Mouse (Mus musculus) thymus, adult 2 months (tissue): ENCODE measurements at regions not wholly inside any gene's neighbourhood (a gene's known extent, or its start where the extent isn't known, plus 50 kb on each side); places are given as distances from the start of the nearest gene placed in this dataset.

Experiments used
- DNase-seq: peaks from one replicate; pipeline ENCODE4 v3.0.0; 2021
- H3K27ac ChIP-seq: fragments of 200-500 bp; 2 replicates; pipeline ENCODE4 v1.5.1; 2012; ENCODE audit warnings: low read length, control low read depth; ENCODE audit not compliant: control insufficient read depth, insufficient read depth
- H3K27me3 ChIP-seq: fragments of 200-500 bp; 2 replicates; pipeline ENCODE4 v1.6.1; 2012; ENCODE audit warnings: mild to moderate bottlenecking, low read length, moderate library complexity, mixed read lengths; ENCODE audit not compliant: control insufficient read depth, insufficient read depth
- H3K36me3 ChIP-seq: fragments of 200-500 bp; 2 replicates; pipeline ENCODE4 v1.6.1; 2012; ENCODE audit warnings: mild to moderate bottlenecking, low read length, moderate library complexity; ENCODE audit not compliant: control insufficient read depth, insufficient read depth
- H3K4me1 ChIP-seq: fragments of 200-500 bp; replicated peaks from 2 replicates; pipeline ENCODE4 v1.6.1; 2012; ENCODE audit warnings: low read length; ENCODE audit not compliant: control insufficient read depth, insufficient read depth
- H3K4me3 ChIP-seq: fragments of 200-500 bp; 2 replicates; pipeline ENCODE4 v1.5.1; 2012; ENCODE audit warnings: mild to moderate bottlenecking, low read length, control low read depth, moderate library complexity; ENCODE audit not compliant: control insufficient read depth, insufficient read depth
- CTCF ChIP-seq: fragments of 200-500 bp; IDR thresholded peaks from 2 replicates; pipeline ENCODE4 v1.5.1; 2012; ENCODE audit warnings: mild to moderate bottlenecking, control low read depth, low read length, moderate library complexity, borderline replicate concordance; ENCODE audit not compliant: control insufficient read depth, poor library complexity, insufficient read depth; ENCODE audit errors: extremely low read depth
- POLR2A ChIP-seq: fragments of 200-500 bp; IDR thresholded peaks from 2 replicates; pipeline ENCODE4 v1.6.1; 2012; ENCODE audit warnings: mild to moderate bottlenecking, low read length, control low read depth, moderate library complexity; ENCODE audit not compliant: control insufficient read depth, poor library complexity, insufficient read depth; ENCODE audit errors: extremely low read depth
- WGBS: fragments of 180-500 bp; shearing (Covaris S2); methylation state at CpG from one replicate; pipeline ENCODE4 v1.1.7; 2018; 5-methylcytosine and 5-hydroxymethylcytosine counted together

GRCm38 (mm10) chr10:23450647-23450979 lies 100.0 kb upstream of the Eya4 start:
- WGBS = 93% methylated on average over 3 of the region's 3 CpGs
- Histone ChIP-seq H3K27me3 (no peaks in the 10 kb centered on the region), H3K4me1 (no peaks in the 10 kb centered on the region), H3K36me3 (no peaks in the 10 kb centered on the region), H3K4me3 (no peak overlapping the region), H3K27ac (no peak overlapping the region)
- no peak for DNase-seq
- TF ChIP-seq POLR2A (no peak), CTCF (no peak)

GRCm38 (mm10) chr10:23449860-23450646 lies 99.5 kb upstream of the Eya4 start:
- TF ChIP-seq CTCF (no peak), POLR2A (no peak)
- Histone ChIP-seq H3K36me3 (no peaks in the 10 kb centered on the region), H3K27me3 (no peaks in the 10 kb centered on the region), H3K27ac (no peak overlapping the region), H3K4me3 (no peak overlapping the region), H3K4me1 (no peaks in the 10 kb centered on the region)
- WGBS = 76% methylated on average over 19 of the region's 19 CpGs
- no peak for DNase-seq

- TF ChIP-seq POLR2A = no peak
- TF ChIP-seq CTCF = no peak
- no peaks in the 10 kb centered on the region for H3K27me3 ChIP-seq
- no peak for DNase-seq
- H3K27ac ChIP-seq = no peak overlapping the region
- WGBS = 93% methylated on average over 16 of the region's 16 CpGs
- H3K4me3 ChIP-seq = no peak overlapping the region
- no peaks in the 10 kb centered on the region for H3K36me3 ChIP-seq
- H3K4me1 ChIP-seq = no peaks in the 10 kb centered on the region
Observed at GRCm38 (mm10) chr10:23448976-23449859, 98.6 kb upstream of the Eya4 start.

- H3K27me3 ChIP-seq = no peaks in the 10 kb centered on the region
- TF ChIP-seq CTCF (no peak), POLR2A (no peak)
- no peaks in the 10 kb centered on the region for H3K36me3 ChIP-seq
- DNase-seq = no peak
- no peak overlapping the region for H3K27ac ChIP-seq
- H3K4me1 ChIP-seq = no peaks in the 10 kb centered on the region
- 80% methylated on average over 2 of the region's 2 CpGs for WGBS
- no peak overlapping the region for H3K4me3 ChIP-seq
Observed at GRCm38 (mm10) chr10:23430376-23430775, 79.8 kb upstream of the Eya4 start.

- H3K36me3 ChIP-seq = no peaks in the 10 kb centered on the region
- H3K4me3 ChIP-seq = no peak overlapping the region
- H3K27ac ChIP-seq = no peak overlapping the region
- 84% methylated on average over 7 of the region's 7 CpGs for WGBS
- H3K4me1 ChIP-seq = no peaks in the 10 kb centered on the region
- no peak for TF ChIP-seq POLR2A
- no peak for TF ChIP-seq CTCF
- DNase-seq = no peak
- H3K27me3 ChIP-seq = no peaks in the 10 kb centered on the region
Observed at GRCm38 (mm10) chr10:23413794-23414518, 63.4 kb upstream of the Eya4 start.

- DNase-seq = no peak
- Histone ChIP-seq H3K4me3 (no peak overlapping the region), H3K36me3 (no peaks in the 10 kb centered on the region), H3K27ac (no peak overlapping the region), H3K27me3 (no peaks in the 10 kb centered on the region), H3K4me1 (no peaks in the 10 kb centered on the region)
- no peak for TF ChIP-seq CTCF
- TF ChIP-seq POLR2A = no peak
- WGBS = 81% methylated on average over 4 of the region's 4 CpGs
Observed at GRCm38 (mm10) chr10:23403351-23403938, 52.9 kb upstream of the Eya4 start.
